Comparison of ENCODE assay signal across 12 mouse cellular contexts in the genomic region with DNA sequence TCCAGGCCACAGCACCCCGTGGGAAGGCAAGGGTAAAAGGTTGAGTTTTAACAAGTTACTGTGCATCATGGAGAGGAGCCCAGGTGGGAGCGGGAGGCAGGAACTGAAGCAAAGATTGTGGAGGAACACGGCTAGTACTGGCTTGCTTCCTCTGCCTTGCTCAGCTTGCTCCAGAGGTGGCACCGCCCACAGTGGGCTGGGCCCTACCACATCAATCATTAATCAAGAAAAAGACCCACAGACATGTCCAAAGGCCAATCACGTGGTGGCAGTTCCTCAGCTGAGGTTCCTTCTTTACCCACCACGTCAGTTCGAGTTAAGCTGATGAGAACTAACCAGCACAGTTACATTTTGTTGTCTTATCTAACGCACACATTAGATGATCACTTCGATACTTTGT. TPM values are rescaled to one million over a fixed set of nuclear protein-coding genes. Genes with fewer than 3 reads are reported as not detected.
DNase-seq lines count a peak whose midpoint lies in the region; ATAC-seq lines count a peak whose summit lies in the region.
"Had no signal": no experiment of that assay in that cellular context is flagged by ENCODE, and none has a peak within 500 bp of the region (broad histone marks: within the 10 kb centered on the region; RNA-seq: fewer than 3 reads in every experiment).

No protein-coding gene starts in this region.

- no peak overlapping the region for H3K27ac ChIP-seq in liver, embryonic 13.5 days
- H3K27ac ChIP-seq: heart, embryonic 13.5 days; limb, embryonic 13.5 days had no signal

- peak; percentile 70 for DNase-seq in A20 (ENCODE audit: low read depth, low spot score)
- DNase-seq in ES-CJ7 (ENCODE audit: low read depth, low spot score), result peak; percentile 37
- DNase-seq in kidney, adult 18-20 months, result peak; percentile 86
- no peak for DNase-seq in liver, embryonic 13.5 days
- DNase-seq in ovary, postnatal 14 days (ENCODE audit: low spot score), result no peak
- DNase-seq in right cerebral cortex, postnatal 4 days, result no peak
- no peak for DNase-seq in adrenal gland, postnatal 10 days
- DNase-seq: forebrain, postnatal 0 days; thymus, postnatal 14 days had no signal

- WGBS in liver, embryonic 13.5 days (ENCODE audit: insufficient replicate concordance), result 60% methylated on average over 9 of the region's 9 CpGs

- no peak overlapping the region for H3K4me2 ChIP-seq in liver, embryonic 13.5 days
- H3K4me2 ChIP-seq: heart, embryonic 13.5 days; limb, embryonic 13.5 days had no signal

- no peak overlapping the region for H3K9ac ChIP-seq in liver, embryonic 13.5 days
- H3K9ac ChIP-seq: forebrain, postnatal 0 days; heart, embryonic 13.5 days; limb, embryonic 13.5 days had no signal

- ATAC-seq in liver, embryonic 13.5 days (ENCODE audit: low read depth), result peak; percentile 49

- no peak overlapping the region for H3K4me3 ChIP-seq in liver, embryonic 13.5 days (replicated peaks)
- H3K4me3 ChIP-seq: heart, embryonic 13.5 days; limb, embryonic 13.5 days; myocyte had no signal

- no peaks in the 10 kb centered on the region for H3K9me3 ChIP-seq in liver, embryonic 13.5 days (replicated peaks)
- H3K9me3 ChIP-seq: heart, embryonic 13.5 days; limb, embryonic 13.5 days had no signal

- H3K36me3 ChIP-seq in liver, embryonic 13.5 days, result peaks cover 90% of the 10 kb centered on the region
- H3K36me3 ChIP-seq: limb, embryonic 13.5 days had no signal

- H3K4me1 ChIP-seq in liver, embryonic 13.5 days (replicated peaks), result peaks cover 7% of the 10 kb centered on the region; the same call in 1 of the 2 replicates
- H3K4me1 ChIP-seq: heart, embryonic 13.5 days; limb, embryonic 13.5 days had no signal

- no peaks in the 10 kb centered on the region for H3K27me3 ChIP-seq in liver, embryonic 13.5 days
- H3K27me3 ChIP-seq: heart, embryonic 13.5 days; limb, embryonic 13.5 days had no signal

RNA-seq across cellular contexts. Expression of a gene that starts 33.6 kb away (rescaled TPM):
- polyA plus RNA-seq in liver, embryonic 13.5 days (2015; fragmentation: Nextera tagmentation; extraction: Ambion mirVana), result 37.6 and 46.4 TPM in 2 replicates
- total RNA-seq in adrenal gland, postnatal 10 days (2021), result 10 to 100 TPM; 13.9 to 17.4 TPM

Comparison
In these comparisons a context has a peak if more than half of its experiments do, and no peak if none do; other contexts are left out.
1. DNase-seq: peak in A20 (single experiment), ES-CJ7 (single experiment) and kidney, adult 18-20 months (single experiment); none in liver, embryonic 13.5 days (single experiment), ovary, postnatal 14 days (single experiment), right cerebral cortex, postnatal 4 days (single experiment) and adrenal gland, postnatal 10 days (single experiment).